Mouse (Mus musculus) G1E (cell line): ENCODE data around the gene Tmem123.

Experiments used
- CTCF ChIP-seq: IDR thresholded peaks from 2 replicates; pipeline ENCODE4 v1.5.1; 2012; ENCODE audit warnings: low read depth, low read length, inconsistent platforms, mixed read lengths
- GATA1 ChIP-seq: IDR thresholded peaks from 2 replicates; pipeline ENCODE4 v1.6.1; 2012; ENCODE audit warnings: borderline replicate concordance, low read length, inconsistent platforms, mixed read lengths
- POLR2AphosphoS5 ChIP-seq: IDR thresholded peaks from 2 replicates; pipeline ENCODE4 v1.6.1; 2012; ENCODE audit warnings: low read depth, low read length, inconsistent platforms; ENCODE audit not compliant: insufficient replicate concordance
- TAL1 ChIP-seq: conservative IDR thresholded peaks from 2 replicates; pipeline ENCODE4 v1.6.1; 2012; ENCODE audit warnings: low read depth, low read length, inconsistent platforms, mixed read lengths

- no peak for TF ChIP-seq CTCF
- TF ChIP-seq TAL1, result no peak
- no peak for TF ChIP-seq POLR2AphosphoS5
- TF ChIP-seq GATA1, result no peak
Observed at GRCm38 (mm10) chr9:7836905-7837805, 73.3 kb downstream of the Tmem123 start, which contains the start of gene Birc2.
